Mouse (Mus musculus) bone marrow macrophage, adult 2 months (primary cell): Measurements from ENCODE around the gene Wnt10a.

ENCODE experiments used
- CTCF ChIP-seq: IDR thresholded peaks from 2 replicates; pipeline ENCODE4 v1.5.1; 2012; ENCODE audit warnings: low read depth, mild to moderate bottlenecking, low read length, moderate library complexity
- POLR2A ChIP-seq: IDR thresholded peaks from 2 replicates; pipeline ENCODE4 v1.6.1; 2012; ENCODE audit warnings: mild to moderate bottlenecking, low read depth, low read length, borderline replicate concordance

DNA sequence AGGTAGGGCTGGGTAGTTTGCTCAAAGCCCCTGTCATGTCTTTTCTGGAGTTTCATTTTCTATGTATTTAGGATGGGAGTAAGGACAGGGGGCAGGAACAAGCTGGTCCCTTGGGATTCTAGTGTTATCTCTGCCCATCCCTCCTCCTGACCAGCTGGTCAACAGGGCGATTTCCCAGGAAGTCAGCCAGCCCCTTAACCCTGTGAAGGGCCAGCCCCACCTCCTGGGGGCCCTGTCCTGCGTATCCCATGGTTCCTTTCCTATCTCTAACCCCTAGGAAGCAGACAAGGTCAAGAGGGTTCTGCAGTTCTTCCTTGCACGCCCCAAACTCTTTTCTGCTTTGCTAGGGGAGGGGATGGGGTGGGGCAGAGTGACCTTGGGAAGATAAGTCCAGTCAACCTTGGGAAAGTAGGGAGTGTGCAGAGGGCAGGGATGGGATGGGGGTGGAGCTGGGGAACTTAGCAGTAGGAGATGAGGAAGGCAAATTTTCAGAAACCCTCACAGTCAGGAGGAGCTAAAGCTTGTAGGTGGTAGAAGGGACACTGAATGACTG lies 12.3 kb upstream of the Wnt10a start:
- TF ChIP-seq POLR2A (no peak), CTCF (no peak)
